Mouse (Mus musculus) adrenal gland, adult 10 weeks (tissue): ENCODE measurements around the gene Cyp4f39. TPM values are rescaled to one million over a fixed set of nuclear protein-coding genes. Genes with fewer than 3 reads are reported as not detected.

Experiments used
- polyA plus RNA-seq: library from polyadenylated mRNA; stranded (reverse); fragments of 350-450 nt; fragmentation: Illumina TruSeq; extraction: RNeasy Lipid Tissue Mini Kit (QIAGEN cat#74804); gene quantifications from one replicate; pipeline ENCODE4 v1.2.3, GENCODE M21; 2014; ENCODE audit warnings: low read depth, low replicate concordance

The Cyp4f39 gene
- not detected for polyA plus RNA-seq

GRCm38 (mm10) chr17:32452482-32452881, at the start of gene Cyp4f39:
Gene Cyp4f39, plus strand, starts transcription at chr17:32452723.

GRCm38 (mm10) chr17:32403417-32403816, 49.1 kb upstream of the Cyp4f39 start, which contains the start of gene Rasal3:
Gene Rasal3, minus strand, starts transcription at chr17:32403583.

GRCm38 (mm10) chr17:32424034-32424433, 28.5 kb upstream of the Cyp4f39 start, which contains the start of gene Pglyrp2:
Gene Pglyrp2, minus strand, starts transcription at chr17:32424167.

GRCm38 (mm10) chr17:32505851-32506728, 53.6 kb downstream of the Cyp4f39 start, which contains the start of gene Cyp4f17:
Gene Cyp4f17, plus strand, starts transcription at chr17:32506050.

GRCm38 (mm10) chr17:32536051-32536866, 83.7 kb downstream of the Cyp4f39 start, which contains the start of gene Cyp4f16:
Gene Cyp4f16, plus strand, starts transcription at chr17:32536558.

Other genes with a start within 250 kb of the Cyp4f39 start
- gene Brd4, start 168.0 kb upstream of the Cyp4f39 start, polyA plus RNA-seq = 29.6 TPM
- gene Akap8, start 131.5 kb upstream of the Cyp4f39 start, polyA plus RNA-seq = 74.1 TPM
- gene Akap8l, start 102.1 kb upstream of the Cyp4f39 start, polyA plus RNA-seq = 31.1 TPM
- 3.6 TPM for gene Wiz, start 63.3 kb upstream of the Cyp4f39 start, polyA plus RNA-seq
- not detected for gene Rasal3, start 49.1 kb upstream of the Cyp4f39 start, polyA plus RNA-seq
- gene Pglyrp2, start 28.6 kb upstream of the Cyp4f39 start, polyA plus RNA-seq = not detected
- gene Cyp4f17, start 53.3 kb downstream of the Cyp4f39 start, polyA plus RNA-seq = 2.0 TPM
- 5.7 TPM for gene Cyp4f16, start 83.8 kb downstream of the Cyp4f39 start, polyA plus RNA-seq
- not detected for gene Cyp4f37, start 168.6 kb downstream of the Cyp4f39 start, polyA plus RNA-seq
- not detected for gene Cyp4f40, start 206.2 kb downstream of the Cyp4f39 start, polyA plus RNA-seq
- gene Cyp4f15, start 232.9 kb downstream of the Cyp4f39 start, polyA plus RNA-seq = not detected